Mouse (Mus musculus) CD4-positive helper T cell, adult 2 months (primary cell): ENCODE data around the gene Cript.

Experiments
- DNase-seq: peaks from one replicate; pipeline ENCODE4 v3.0.0-alpha.2; 2012; ENCODE audit warnings: low read depth, missing footprints, low spot score

The Cript gene

GRCm38 (mm10) chr17:87025269-87025949 is at the start of gene Cript, which contains the start of gene Pigf:
TSS of gene Cript (plus strand) at chr17:87025550.
TSS of gene Pigf (minus strand) at chr17:87025406.
- DNase-seq = peak; percentile 99

- peak; percentile 8 for DNase-seq
Measured at GRCm38 (mm10) chr17:86976387-86976786, 49.0 kb upstream of the Cript start.

DNA sequence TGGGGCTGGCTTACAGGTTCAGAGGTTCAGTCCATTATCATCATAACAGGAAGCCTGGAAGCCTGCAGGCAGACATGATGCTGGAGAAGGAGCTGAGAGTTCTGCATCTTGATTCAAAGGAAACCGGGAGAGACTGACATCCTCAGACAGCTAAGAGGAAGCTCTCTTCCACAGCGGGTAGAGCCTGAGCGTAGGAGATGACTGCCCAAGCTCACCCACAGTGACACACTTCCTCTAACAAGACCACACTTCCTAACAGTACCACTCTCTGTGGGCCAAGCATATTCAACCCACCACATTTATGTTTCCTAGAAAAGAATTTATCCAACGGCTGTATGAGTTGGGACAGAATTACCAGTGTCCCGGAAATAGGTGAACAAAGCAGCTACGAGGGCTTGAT is 46.9 kb upstream of the Cript start:
- no peak for DNase-seq

DNA sequence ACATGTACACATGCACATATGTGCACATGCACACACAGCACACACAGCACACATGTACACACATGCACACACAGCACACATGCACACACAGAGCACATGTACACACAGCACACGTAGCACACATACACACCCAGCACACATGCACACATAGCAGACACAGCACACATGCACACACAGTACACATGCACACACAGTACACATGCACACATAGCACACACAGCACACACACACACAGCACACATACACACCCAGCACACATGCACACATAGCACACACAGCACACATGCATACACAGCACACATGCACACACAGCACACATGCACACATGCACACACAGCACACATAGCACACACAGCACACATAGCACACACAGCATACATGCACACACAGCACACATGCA is 44.1 kb upstream of the Cript start:
- no peak for DNase-seq

- DNase-seq = no peak
Measured at GRCm38 (mm10) chr17:86981701-86982100, 43.6 kb upstream of the Cript start.

DNA sequence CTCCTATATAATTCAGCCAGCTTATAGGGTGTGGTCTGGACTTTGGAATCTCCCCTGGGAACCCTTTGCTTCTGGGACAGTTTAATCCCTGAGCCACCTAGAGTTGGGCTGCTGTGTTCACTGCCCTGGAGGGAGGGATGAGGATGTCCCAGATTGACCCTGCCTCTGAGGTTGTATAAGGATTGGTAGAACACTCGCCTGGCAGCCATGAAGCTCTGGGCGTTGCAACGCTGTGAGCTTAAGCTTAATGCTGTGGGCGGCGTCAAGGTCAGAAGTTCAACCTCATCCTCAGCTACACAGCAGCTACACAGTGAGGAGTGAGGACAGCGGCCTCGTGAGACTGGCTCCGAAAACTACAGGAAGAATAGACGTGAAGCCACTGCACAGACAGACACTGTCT is 42.9 kb upstream of the Cript start:
- no peak for DNase-seq

DNA sequence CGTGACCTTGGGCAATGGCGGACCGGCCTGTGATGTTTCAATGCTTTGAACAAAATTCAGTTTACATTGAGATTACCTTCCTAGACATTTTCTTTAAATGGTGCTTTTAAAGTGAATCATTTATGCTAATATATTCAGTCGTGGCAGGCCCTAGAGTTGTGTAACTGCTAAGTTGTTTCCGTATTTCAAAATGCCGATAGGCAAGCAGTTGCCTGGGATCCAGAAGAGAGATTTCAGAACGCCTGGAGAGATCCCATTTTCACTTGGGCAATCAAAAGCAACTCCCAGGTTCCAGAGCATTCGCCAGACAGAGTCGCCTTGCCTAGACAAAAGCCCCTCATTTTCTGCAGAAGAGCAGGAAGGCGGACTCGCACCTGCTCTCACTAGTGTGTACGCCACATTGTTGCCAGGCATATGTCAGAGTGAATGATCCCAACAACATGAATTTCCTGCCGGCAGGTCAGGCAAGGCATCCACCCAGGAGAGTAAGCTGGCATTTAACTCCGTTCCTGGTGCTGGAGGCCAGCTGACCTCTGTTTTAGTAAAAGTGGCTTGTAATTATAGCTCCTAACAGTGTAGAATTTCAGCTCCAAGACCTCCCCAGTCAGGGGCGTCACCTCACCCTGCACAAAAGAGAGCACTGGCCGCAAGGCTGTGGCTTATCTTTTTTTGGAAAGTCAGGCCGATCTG is 38.8 kb upstream of the Cript start:
- no peak for DNase-seq

DNA sequence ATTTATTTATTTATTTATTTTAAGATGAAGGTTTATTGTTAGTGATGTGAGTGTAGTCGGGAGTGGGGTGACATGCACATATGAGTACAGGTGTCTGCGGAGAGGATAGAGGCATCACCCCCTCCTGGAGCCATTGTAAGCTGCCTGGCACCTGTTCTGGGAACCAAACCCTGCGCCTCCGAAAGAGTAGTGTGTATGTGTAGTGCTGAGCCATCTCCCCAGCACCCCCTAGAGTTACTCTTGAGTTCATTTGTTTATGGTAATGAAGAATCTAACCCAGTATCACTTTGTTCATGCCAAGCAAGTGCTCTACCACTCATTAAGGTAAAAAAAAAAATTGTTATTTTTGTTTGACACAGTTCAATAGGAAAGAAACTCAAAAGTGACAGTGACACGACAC is 37.2 kb upstream of the Cript start:
- DNase-seq = no peak

- DNase-seq = no peak
Measured at GRCm38 (mm10) chr17:86988601-86989184, 36.7 kb upstream of the Cript start.

DNA sequence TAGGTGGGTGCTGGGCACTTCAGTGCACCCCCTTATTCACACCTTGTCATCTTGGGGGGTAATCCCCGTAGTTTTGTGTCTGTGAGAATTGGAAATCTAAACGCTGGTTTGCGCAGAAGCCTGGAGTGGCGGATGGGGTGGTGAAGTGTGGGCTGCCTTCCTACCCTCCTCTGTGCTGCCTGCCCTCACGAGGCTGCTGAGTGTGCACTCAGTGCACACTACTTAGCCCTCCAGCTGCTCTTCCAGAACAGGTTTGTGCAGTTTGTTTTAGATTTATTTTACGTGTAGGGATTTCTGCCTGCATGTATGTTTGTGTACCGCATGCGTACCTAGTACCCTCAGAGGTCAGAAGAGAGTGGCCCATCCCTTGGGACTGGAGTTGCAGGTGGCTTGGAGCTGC is 34.0 kb upstream of the Cript start:
- DNase-seq = no peak

DNA sequence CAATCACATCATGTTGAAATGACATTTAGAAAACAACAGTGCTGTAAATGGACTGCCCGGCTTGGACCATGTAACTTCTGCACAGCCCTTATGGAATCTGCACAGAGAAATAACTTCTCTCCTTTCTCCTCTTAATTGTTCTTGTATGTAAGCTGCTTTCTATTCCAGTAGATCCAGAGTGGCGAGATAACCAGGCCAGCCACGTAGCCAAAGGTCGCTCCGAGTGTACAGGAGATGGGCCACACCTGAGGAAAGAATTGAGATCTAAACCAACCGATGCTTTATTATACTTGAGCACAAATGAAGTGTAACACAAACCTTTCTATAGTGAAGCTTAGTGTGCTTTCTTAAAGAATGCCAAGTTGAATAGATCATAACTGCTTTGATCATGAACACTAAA is 28.0 kb upstream of the Cript start:
- no peak for DNase-seq

- no peak for DNase-seq
Measured at GRCm38 (mm10) chr17:87008950-87009349, 16.4 kb upstream of the Cript start.

- DNase-seq = no peak
Measured at GRCm38 (mm10) chr17:87011301-87012019, 13.9 kb upstream of the Cript start.

GRCm38 (mm10) chr17:87019692-87020091 is 5.7 kb upstream of the Cript start:
- no peak for DNase-seq

DNA sequence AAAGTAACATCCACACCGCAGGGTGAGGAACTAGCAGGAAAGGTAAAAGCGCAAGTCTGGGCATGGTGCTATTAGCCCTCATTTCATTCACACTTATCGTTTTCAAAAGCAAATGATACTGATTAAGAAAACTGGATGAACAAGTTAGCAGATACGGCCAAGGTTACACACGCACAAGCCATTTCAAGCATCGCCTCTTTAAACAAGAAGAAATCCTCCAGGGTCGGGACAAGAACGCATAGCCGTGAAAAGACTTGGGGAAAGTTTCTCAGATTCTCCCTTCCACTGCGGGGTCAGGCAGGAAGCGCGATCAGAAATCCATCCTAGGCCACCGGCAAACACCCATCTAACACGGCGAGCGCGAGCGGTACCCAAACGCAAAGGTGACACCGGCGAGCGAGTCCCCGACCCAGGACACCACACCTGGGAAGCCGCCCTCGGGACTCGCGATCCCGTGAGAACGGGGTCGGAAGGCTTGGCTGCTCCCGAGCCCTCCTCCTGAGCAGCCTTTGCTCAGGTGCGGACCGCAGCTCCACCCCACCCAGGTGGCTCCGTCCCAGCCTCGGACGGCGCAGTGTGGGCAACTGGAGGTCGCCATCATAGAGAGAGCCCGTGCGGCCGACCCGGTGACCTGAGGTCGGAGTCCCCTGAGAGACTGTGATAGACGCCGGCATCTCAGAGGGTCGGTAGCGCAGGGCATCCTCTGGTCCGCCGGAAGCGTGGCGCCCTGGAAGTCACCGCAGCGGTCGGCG is 683 bp upstream of the Cript start:
- DNase-seq = no peak

- DNase-seq = peak; percentile 63
Measured at GRCm38 (mm10) chr17:87036141-87037073, 11.1 kb downstream of the Cript start.

DNA sequence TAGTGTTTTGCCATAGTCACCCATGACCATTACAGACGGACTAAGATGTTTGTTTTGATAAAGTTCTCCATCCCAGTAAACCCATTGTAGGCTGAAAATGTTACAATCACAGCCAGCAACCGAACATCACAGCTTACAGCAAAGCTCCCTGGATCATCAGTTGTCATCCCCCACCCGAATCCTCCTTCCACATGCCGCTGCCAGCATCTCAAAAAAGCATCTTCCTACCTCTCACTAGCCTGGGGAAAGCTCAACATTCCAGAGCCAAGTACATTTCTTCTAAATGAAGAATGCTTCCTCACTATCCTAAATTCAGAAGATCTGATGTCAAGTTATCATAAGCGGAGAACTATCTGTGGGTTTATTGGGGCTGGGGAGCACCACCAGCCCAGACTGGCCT is 13.1 kb downstream of the Cript start:
- no peak for DNase-seq

DNA sequence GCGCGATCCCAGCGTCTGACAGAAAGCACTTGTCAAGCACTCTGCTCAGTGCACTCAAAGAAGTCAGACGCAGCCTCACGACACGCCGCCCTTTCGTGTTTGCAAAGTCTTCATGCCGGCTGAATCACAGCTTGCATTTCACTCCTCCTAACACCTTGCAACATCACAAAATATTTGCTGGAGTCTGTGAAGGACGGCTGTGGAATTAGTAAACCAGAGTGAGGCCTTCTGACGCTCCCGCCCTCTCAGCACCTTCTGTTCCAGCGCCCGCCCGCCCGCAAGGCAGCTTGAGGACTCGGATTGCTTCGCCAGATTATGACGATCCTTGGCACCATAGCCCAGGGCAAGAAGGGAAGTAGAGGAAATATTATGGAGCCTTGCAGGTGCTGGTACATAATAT is 16.4 kb downstream of the Cript start:
- no peak for DNase-seq

DNA sequence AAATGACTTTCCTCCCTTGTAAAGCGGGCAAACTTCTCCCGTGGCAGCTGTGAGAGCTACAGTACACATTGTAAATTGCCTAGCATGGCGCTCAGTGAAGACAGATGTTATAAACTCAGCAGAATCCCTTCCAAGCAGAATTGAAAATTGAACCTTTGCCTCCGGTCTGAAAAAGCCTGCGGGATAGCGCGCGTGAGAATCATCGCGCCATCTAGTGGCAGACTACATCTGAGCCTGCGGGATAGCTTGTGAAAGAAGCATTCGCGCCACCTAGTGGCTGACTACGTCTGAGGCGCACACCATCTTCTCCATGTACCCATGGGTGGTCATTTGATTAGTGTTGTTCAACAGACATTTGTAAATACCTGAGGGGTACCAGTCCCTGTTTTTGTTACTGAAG is 19.0 kb downstream of the Cript start:
- peak; percentile 90 for DNase-seq

- no peak for DNase-seq
Measured at GRCm38 (mm10) chr17:87044796-87045195, 19.4 kb downstream of the Cript start.
